Mouse (Mus musculus) limb, embryonic 10.5 days (tissue): ENCODE measurements at regions not wholly inside any gene's neighbourhood (a gene's known extent, or its start where the extent isn't known, plus 50 kb on each side); places are given as distances from the start of the nearest gene placed in this dataset.
"Not testable (repeated sequence)": the region's sequence is repeated elsewhere in the genome, so short reads cannot be mapped to it uniquely, and the experiment has no call there.

Source experiments
- DNase-seq: peaks from one replicate; pipeline ENCODE4 v3.0.0-alpha.2; 2017; ENCODE audit warnings: low spot score
- H3K27ac ChIP-seq: fragments of 300-500 bp; sonication (generic); 2 replicates; pipeline ENCODE4 v1.5.1; 2016; ENCODE audit warnings: mild to moderate bottlenecking
- H3K27me3 ChIP-seq: fragments of 300-500 bp; sonication (generic); 2 replicates; pipeline ENCODE4 v1.6.1; 2016; ENCODE audit warnings: low read depth, mild to moderate bottlenecking; ENCODE audit not compliant: poor library complexity, severe bottlenecking
- H3K36me3 ChIP-seq: fragments of 300-500 bp; sonication (generic); 2 replicates; pipeline ENCODE4 v1.6.1; 2016; ENCODE audit warnings: mild to moderate bottlenecking, moderate library complexity
- H3K4me1 ChIP-seq: fragments of 300-500 bp; sonication (generic); 2 replicates; pipeline ENCODE4 v1.6.1; 2016
- H3K4me3 ChIP-seq: fragments of 300-500 bp; sonication (generic); 2 replicates; pipeline ENCODE4 v1.5.1; 2016; ENCODE audit warnings: mild to moderate bottlenecking, moderate library complexity
- H3K9me3 ChIP-seq: fragments of 300-500 bp; sonication (generic); replicated peaks from 2 replicates; pipeline ENCODE4 v1.6.1; 2016; ENCODE audit warnings: mild to moderate bottlenecking
- WGBS: fragments of 180-500 bp; shearing (Covaris S2); methylation state at CpG from one replicate; pipeline ENCODE4 v1.1.7; 2016; 5-methylcytosine and 5-hydroxymethylcytosine counted together

DNA sequence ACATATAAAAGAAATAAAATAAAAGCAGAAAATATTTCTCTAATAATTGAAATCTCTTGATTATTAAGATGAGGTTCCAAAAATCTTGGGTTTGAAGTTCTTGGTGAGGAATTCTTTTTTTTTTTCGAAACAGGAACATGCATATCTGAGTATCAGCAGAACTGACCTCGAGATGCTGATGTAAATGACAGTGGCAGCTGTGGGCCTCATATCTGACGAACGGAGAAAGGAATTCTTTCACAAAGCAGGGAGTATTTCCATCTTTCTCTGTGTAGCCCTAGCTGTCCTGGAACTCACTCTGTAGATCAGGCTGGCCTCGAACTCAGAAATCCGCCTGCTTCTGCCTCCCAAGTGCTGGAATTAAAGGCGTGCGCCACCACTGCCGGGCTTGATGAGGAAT, 86.0 kb upstream of the Gmds start:
- H3K4me3 ChIP-seq, H3K27me3 ChIP-seq, H3K36me3 ChIP-seq, H3K9me3 ChIP-seq, DNase-seq, H3K27ac ChIP-seq: not testable (repeated sequence)
- WGBS, result 92% methylated on average over 9 of the region's 9 CpGs
- peaks cover 20% of the 10 kb centered on the region for H3K4me1 ChIP-seq

DNA sequence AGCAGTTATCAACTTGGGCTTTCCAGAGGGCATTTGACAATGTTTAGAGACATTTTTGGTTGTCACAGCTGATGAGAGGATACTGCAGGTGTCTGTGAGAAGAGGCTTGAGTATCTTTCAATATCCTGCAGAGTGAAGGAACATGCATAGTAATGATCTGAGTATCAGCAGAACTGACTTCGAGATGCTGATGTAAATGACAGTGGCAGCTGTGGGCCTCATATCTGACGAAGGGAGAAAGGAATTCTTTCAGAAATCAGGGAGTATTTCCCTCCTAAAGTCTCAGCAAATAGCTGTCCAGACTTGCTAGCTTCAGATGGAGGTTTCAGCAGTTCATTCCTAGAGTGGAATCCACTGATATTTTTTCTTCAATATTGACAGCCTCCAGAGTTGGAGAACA, 83.9 kb upstream of the Gmds start:
- no peak overlapping the region for H3K4me3 ChIP-seq
- H3K27me3 ChIP-seq, result no peaks in the 10 kb centered on the region
- WGBS, result 64% methylated on average over 2 of the region's 2 CpGs
- no peaks in the 10 kb centered on the region for H3K36me3 ChIP-seq
- H3K4me1 ChIP-seq, result peaks cover 8% of the 10 kb centered on the region; the same call in 1 of the 2 replicates
- no peaks in the 10 kb centered on the region for H3K9me3 ChIP-seq
- H3K27ac ChIP-seq, result no peak overlapping the region
- DNase-seq, result no peak

DNA sequence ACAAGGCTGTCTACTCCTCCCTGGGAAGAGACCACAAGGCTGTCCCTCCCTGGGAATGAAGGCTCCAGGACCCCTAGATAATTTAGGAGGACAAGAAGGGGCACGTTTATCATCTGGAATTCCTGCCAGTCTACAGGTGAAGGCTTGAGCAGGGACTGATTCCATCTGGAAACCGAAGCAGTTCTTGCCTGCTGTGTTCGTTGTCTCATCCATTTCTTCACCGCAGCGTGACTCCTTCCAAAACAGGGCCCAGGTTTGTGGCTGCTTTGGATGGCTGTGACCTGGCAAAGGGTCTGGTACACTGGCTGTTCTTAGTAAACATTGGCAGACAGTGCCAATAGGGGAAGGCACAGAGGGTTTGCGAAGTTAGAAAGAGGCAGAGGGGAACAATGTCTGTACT, 80.8 kb upstream of the Gmds start:
- Histone ChIP-seq H3K27me3 (no peaks in the 10 kb centered on the region), H3K27ac (peak overlapping the region; percentile 4; the same call in 1 of the 2 replicates), H3K4me1 (no peaks in the 10 kb centered on the region), H3K4me3 (no peak overlapping the region), H3K36me3 (no peaks in the 10 kb centered on the region), H3K9me3 (no peaks in the 10 kb centered on the region)
- no peak for DNase-seq
- WGBS, result 80% methylated on average over 6 of the region's 6 CpGs

DNA sequence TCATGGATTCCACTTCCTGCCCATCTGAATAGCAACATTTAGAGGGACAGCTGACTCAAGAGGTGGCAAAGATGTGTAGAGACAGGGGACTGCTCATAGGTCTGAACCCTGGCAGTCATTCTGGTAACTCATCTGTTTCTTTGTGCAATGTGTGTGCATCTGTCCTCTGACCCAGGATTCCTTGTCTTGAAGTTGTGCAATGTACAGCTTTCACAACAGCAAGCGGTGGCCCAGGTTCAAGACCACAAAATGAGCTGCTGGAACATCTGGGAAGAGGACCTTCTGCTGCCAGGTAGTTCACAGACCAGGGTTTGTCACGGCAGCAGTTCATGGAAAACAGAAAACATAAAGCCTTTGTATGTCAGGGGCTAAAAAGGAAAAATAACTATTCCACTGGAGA, 80.1 kb upstream of the Gmds start:
- no peaks in the 10 kb centered on the region for H3K9me3 ChIP-seq
- 87% methylated on average over 2 of the region's 2 CpGs for WGBS
- no peaks in the 10 kb centered on the region for H3K36me3 ChIP-seq
- no peak for DNase-seq
- H3K4me3 ChIP-seq, result no peak overlapping the region
- no peak overlapping the region for H3K27ac ChIP-seq
- H3K4me1 ChIP-seq, result no peaks in the 10 kb centered on the region
- no peaks in the 10 kb centered on the region for H3K27me3 ChIP-seq

DNA sequence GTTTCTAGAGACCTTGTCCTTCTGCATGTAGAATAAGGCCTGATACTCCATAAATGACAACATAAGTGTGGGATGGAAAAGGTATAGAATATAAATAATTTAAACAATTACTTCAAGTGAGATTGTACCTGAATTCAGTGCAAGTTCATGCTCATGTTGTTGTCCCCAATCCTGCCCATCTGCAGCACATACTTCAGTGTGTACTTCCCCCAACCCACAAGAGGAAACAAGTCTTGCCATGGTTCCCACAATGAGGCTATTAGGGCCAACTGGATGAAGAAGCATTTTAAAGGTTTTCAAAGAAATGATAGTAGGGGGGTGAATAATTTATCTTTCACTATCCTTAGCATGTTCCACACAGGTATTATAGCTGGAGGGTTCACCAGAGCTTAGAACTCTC, 79.4 kb upstream of the Gmds start:
- no peaks in the 10 kb centered on the region for H3K9me3 ChIP-seq
- H3K4me1 ChIP-seq, result no peaks in the 10 kb centered on the region

DNA sequence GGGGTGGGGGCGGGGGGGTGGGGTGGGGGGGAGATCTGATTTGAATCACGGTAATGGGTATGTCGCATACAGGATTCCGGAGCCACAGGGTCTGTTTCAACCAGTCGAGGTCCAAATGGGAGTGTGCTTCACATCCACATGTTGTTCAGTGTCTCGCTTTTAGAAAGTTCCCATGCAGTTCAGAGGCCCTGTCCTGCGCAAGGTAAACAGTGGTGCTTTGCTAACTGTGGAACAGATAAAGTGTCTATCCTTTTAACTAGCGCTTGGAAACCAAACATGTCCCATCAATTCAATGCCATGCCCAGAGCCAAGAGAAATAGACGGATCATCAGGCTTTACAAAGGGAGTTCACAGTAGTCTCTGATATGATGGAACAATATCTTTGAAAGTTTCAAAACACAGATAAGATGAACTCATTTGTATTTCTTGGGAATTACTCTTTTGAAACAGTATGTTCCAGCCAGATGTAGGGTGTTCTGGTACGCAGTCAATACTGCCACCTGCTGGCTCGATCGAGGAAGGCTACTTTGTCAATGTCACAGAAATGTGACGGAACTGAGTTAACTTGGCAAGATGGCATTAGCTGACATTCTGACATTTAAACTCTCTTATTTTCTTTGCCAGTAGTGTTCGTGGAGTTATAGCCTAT, 72.9 kb upstream of the Gmds start:
- WGBS, result 56% methylated on average over 14 of the region's 14 CpGs
- no peaks in the 10 kb centered on the region for H3K9me3 ChIP-seq
- peak; percentile 78 for DNase-seq
- H3K36me3 ChIP-seq, result no peaks in the 10 kb centered on the region
- H3K27me3 ChIP-seq, result peaks cover 15% of the 10 kb centered on the region; the same call in 1 of the 2 replicates
- H3K27ac ChIP-seq, result no peak overlapping the region
- no peaks in the 10 kb centered on the region for H3K4me1 ChIP-seq
- no peak overlapping the region for H3K4me3 ChIP-seq

More for the DNA sequence above, 79.4 kb upstream of the Gmds start:
- Histone ChIP-seq H3K27me3 (peaks cover 4% of the 10 kb centered on the region; the same call in 1 of the 2 replicates), H3K27ac (no peak overlapping the region), H3K4me3 (no peak overlapping the region), H3K36me3 (no peaks in the 10 kb centered on the region)
- DNase-seq, result no peak

DNA sequence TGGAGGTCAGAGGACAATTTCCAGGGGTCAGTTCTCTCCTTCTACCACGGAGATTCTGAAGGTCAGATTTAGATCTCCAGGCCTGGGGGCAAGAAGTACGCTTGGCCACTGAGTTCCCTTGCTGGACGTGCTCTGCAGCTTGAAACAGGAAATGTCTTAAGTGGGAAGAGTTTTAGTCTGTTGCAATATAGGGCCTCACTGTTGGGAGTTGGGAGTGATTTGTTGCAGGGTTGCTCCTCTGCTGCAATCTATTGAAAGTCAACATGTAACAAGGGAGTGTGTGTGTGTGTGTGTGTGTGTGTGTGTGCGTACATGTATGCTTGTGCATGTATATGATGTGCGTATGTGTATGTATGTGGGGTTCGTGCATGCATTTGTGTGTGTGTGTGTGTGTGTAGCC, 71.5 kb upstream of the Gmds start:
- DNase-seq, result no peak
- Histone ChIP-seq H3K36me3 (no peaks in the 10 kb centered on the region), H3K4me1 (no peaks in the 10 kb centered on the region), H3K27ac (no peak overlapping the region), H3K4me3 (no peak overlapping the region), H3K27me3 (peaks cover 15% of the 10 kb centered on the region; the same call in 1 of the 2 replicates), H3K9me3 (no peaks in the 10 kb centered on the region)
- 65% methylated on average over 6 of the region's 6 CpGs for WGBS

DNA sequence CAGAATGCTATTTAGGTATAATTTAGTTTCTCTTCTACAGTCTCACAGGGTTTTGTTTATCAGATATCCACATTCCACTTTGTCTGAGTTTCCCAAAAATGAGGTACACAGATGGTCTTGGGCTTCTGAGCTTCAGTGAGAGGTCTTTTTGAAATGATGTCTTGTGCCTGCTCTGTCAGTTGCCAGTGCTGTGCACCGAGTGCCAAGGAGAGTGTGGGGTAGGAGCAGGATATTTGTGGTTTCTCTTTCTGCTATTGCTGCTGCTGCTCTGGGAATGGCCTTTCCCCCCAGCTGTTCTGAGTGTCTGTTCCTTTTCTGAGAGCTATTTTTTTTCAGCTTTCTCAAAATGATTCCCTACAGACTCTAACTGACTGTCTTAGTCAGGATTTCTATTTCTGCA, 60.1 kb upstream of the Gmds start:
- no peaks in the 10 kb centered on the region for H3K27me3 ChIP-seq
- H3K27ac ChIP-seq, result no peak overlapping the region
- no peak overlapping the region for H3K4me3 ChIP-seq
- no peaks in the 10 kb centered on the region for H3K9me3 ChIP-seq
- no peak for DNase-seq
- 91% methylated on average over 1 of the region's 1 CpGs for WGBS
- H3K36me3 ChIP-seq, result no peaks in the 10 kb centered on the region
- no peaks in the 10 kb centered on the region for H3K4me1 ChIP-seq
